Mouse (Mus musculus): ENCODE data around the gene Ankrd9. TPM values are rescaled to one million over a fixed set of nuclear protein-coding genes. Genes with fewer than 3 reads are reported as not detected.

The Ankrd9 gene
- polyA plus RNA-seq, 1 experiment, result 157 TPM

DNA sequence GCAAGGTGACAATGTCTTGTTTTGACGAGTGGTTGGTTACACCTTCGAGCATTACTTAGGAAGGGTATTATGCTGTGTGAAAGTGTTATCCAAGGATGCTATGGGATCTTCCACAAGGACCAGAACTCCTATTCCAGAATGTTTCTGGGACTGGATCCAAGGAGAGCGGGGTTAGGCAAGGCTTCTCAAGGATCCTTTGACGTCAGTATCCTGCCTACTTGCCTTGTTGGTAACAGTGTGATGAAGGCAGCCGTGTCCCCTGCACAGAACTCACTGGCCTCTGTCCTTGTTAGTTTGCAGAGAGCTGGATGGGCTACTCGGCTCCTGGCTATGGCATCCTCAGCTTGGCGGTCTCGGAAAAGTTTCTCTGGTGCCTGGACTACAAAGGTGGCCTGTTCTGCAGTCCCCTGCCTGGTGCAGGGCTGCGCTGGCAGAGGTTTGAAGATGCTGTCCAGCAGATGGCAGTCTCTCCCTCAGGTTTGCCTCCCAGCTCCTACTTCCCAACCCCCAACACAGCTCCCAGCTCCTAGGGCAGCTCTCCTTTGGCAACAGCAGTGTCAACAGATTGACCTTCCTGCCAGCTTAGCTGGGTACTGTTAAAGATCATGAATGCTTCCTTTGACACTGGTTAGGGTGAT lies 42.7 kb downstream of the Ankrd9 start:
- H3K4me1 ChIP-seq (ENCODE audit: control insufficient read depth, insufficient read depth, low read length), result no peaks in the 10 kb centered on the region
- peaks cover 6% of the 10 kb centered on the region for H3K36me3 ChIP-seq (ENCODE audit: control insufficient read depth, insufficient read depth, low read length)
- no peak overlapping the region for H3K27ac ChIP-seq (ENCODE audit: control insufficient read depth, insufficient read depth, low read depth, low read length)
- no peak overlapping the region for H3K4me3 ChIP-seq (ENCODE audit: control insufficient read depth, low read depth, low read length)
- TF ChIP-seq CTCF (IDR thresholded peaks at IDR 0.05; ENCODE audit: control insufficient read depth, insufficient read depth, insufficient replicate concordance, low read depth, low read length), result peak; percentile 66; the same call in 1 of the 2 replicates
- TF ChIP-seq POLR2A (IDR thresholded peaks at IDR 0.05; ENCODE audit: control insufficient read depth, low read depth, low read length), result no peak
- H3K27me3 ChIP-seq (ENCODE audit: control insufficient read depth, insufficient read depth, low read length), result no peaks in the 10 kb centered on the region

DNA sequence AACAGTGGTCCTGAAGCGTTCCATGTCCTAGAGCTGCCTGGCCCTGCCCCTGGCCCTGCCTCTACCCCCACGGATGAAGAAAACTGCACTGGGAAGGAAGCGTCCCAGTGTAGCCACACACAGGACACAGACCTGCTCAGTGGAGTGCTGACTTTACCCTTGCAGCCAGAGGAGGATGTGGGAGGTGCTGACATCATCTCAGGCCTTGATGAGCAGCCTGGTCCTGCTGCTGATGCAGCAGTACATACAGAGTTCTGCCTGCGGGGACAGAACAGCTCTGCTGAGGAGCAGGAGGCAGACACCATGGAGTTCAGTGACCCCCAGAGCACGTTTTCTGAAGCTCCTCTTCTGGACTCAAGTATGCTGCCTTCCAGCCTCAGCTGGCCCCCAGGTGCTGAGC lies 46.0 kb downstream of the Ankrd9 start:
- Histone ChIP-seq H3K36me3 (ENCODE audit: control insufficient read depth, insufficient read depth, low read length) (peaks cover 2% of the 10 kb centered on the region), H3K4me1 (ENCODE audit: control insufficient read depth, insufficient read depth, low read length) (no peaks in the 10 kb centered on the region), H3K4me3 (ENCODE audit: control insufficient read depth, low read depth, low read length) (no peak overlapping the region), H3K27ac (ENCODE audit: control insufficient read depth, insufficient read depth, low read depth, low read length) (no peak overlapping the region), H3K27me3 (ENCODE audit: control insufficient read depth, insufficient read depth, low read length) (no peaks in the 10 kb centered on the region)
- TF ChIP-seq CTCF (IDR thresholded peaks at IDR 0.05; ENCODE audit: control insufficient read depth, insufficient read depth, insufficient replicate concordance, low read depth, low read length) (no peak), POLR2A (IDR thresholded peaks at IDR 0.05; ENCODE audit: control insufficient read depth, low read depth, low read length) (no peak)

Other genes starting within 250 kb of the Ankrd9 start
- 15.0 and 17.0 TPM in 2 replicates for gene Wdr20, start 241.1 kb downstream of the Ankrd9 start, polyA plus RNA-seq (2012; rRNA removed)
- 96.9 and 102 TPM in 2 replicates for gene Mok, start 138.1 kb downstream of the Ankrd9 start, polyA plus RNA-seq (2012; rRNA removed)
- gene Zfp839, start 128.8 kb downstream of the Ankrd9 start, polyA plus RNA-seq (2012; rRNA removed), result 5.3 and 6.1 TPM in 2 replicates
- 13.4 and 13.6 TPM in 2 replicates for gene Cinp, start 89.9 kb downstream of the Ankrd9 start, polyA plus RNA-seq (2012; rRNA removed)
- 7.1 and 7.4 TPM in 2 replicates for gene Tecpr2, start 89.8 kb downstream of the Ankrd9 start, polyA plus RNA-seq (2012; rRNA removed)
- gene Rcor1, start 60.3 kb upstream of the Ankrd9 start, polyA plus RNA-seq (2012; rRNA removed), result 11.9 and 14.4 TPM in 2 replicates
- gene Traf3, start 187.3 kb upstream of the Ankrd9 start, polyA plus RNA-seq (2012; rRNA removed), result 2.1 and 2.4 TPM in 2 replicates
- 5.1 and 5.2 TPM in 2 replicates for gene 4930595D18Rik, start 205.5 kb upstream of the Ankrd9 start, polyA plus RNA-seq (2012; rRNA removed)

All from testis, adult 2 months (tissue).